Mouse (Mus musculus) lung, postnatal 0 days (tissue): Measurements from ENCODE around the gene Foxd1.

Source experiments
- CTCF ChIP-seq: IDR thresholded peaks from 2 replicates; pipeline ENCODE4 v1.5.1; 2016; ENCODE audit warnings: antibody characterized with exemption, mild to moderate bottlenecking
- EP300 ChIP-seq: IDR thresholded peaks from 2 replicates; pipeline ENCODE4 v1.6.1; 2016; ENCODE audit warnings: antibody characterized with exemption, mild to moderate bottlenecking, control low read depth

GRCm38 (mm10) chr13:98359337-98359736, 5.3 kb downstream of the Foxd1 start:
- TF ChIP-seq CTCF (no peak), EP300 (no peak)
